Mouse (Mus musculus): ENCODE measurements around the gene Kif21b.

DNA sequence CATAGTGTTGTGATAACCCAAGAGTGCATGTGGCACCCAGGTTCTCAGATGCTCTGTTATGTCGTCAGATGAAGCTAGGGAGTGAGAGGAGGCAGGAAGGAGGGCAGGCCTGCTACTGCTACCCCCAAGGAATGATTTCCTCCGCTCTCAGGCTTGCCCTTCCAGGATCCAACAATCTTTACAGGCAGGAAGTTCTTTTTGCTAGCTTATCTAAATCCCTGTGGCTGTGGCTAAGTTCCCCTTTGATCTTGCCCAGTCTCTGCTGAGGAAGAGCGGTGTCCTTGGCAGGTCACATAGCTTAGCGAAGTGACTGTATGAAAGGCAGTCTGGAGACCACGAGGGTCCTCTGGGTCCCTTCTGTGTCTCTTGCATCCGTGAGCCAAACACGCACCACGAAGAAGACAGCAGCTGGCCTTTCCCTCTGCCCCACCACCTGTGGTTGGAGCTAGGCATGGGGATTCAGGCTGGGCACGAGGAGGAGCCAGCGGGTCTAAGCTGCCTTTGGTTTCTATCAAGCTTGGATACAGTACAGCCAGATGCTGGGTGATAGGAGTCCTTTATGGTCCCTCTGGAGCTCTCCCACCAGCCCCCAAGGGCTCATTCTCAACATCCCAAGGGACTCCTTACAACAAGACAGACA lies 7.1 kb downstream of the Kif21b start:
- no peak for TF ChIP-seq POLR2A (IDR thresholded peaks at IDR 0.05; ENCODE audit: insufficient read depth, low read depth, low read length)
- no peak for TF ChIP-seq CTCF (IDR thresholded peaks at IDR 0.05; ENCODE audit: insufficient read depth, low read depth, low read length)

Data from olfactory bulb, adult 2 months (tissue).